ENCODE assay signal across 9 mouse cellular contexts in the genomic region with DNA sequence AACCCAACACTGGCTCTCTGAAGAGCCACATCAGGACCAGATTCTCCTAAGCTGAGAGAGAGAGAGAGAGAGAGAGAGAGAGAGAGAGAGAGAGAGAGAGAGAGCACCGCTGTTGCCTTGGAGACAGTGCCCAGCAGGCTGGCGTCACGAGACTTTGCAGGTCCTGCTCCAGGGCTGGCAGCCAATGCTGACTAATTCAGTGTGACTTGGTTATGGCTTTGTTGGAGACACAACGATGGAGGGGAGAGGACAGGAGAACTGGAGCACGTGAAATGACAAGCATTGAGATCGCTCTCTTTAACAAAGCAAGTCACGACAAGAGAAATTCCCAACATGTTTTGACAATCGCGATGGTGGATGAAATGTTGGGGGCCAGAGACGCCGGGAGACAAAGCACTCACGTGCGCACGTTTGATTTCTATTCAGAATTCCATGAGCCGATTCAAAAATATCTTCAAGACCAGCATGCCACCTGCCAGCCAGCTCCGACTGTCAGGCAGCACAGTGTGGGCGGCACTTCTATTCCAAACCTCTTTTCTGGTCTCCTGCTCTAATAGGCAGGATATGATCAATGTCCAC. TPM values are rescaled to one million over a fixed set of nuclear protein-coding genes. Genes with fewer than 3 reads are reported as not detected.
A peak's percentile ranks its signal among the peaks of the same experiment; 100 is the strongest.
DNase-seq lines count a peak whose midpoint lies in the region; ATAC-seq and TF ChIP-seq lines count a peak whose summit lies in the region.
"Had no signal": no experiment of that assay in that cellular context is flagged by ENCODE, and none has a peak within 500 bp of the region (broad histone marks: within the 10 kb centered on the region; RNA-seq: fewer than 3 reads in every experiment).

No protein-coding gene starts in this region.

- peak; percentile 61 for DNase-seq in gastrocnemius, postnatal 14 days
- no peak for DNase-seq in gastrocnemius, adult 8-10 months (ENCODE audit: low spot score in 2 of 2)
- peak; percentile 66 to 79 for DNase-seq in kidney, postnatal 25 days
- peak; percentile 68 for DNase-seq in lung, postnatal 0 days (ENCODE audit: low spot score)
- peak; percentile 91 to 93 for DNase-seq in right cerebral cortex, postnatal 10 days (ENCODE audit: low spot score in 2 of 2)

- H3K4me3 ChIP-seq in cortical plate, adult 2 months (ENCODE audit: insufficient read depth, low read length): peak overlapping the region; percentile 4; the same call in 1 of the 2 replicates
- H3K4me3 ChIP-seq in heart, embryonic 11.5 days (ENCODE audit: low read depth, low read length): no peak overlapping the region
- H3K4me3 ChIP-seq in lung, postnatal 0 days (ENCODE audit: low read depth, low read length): no peak overlapping the region
- H3K4me3 ChIP-seq: erythroblast, embryonic 14.5 days had no signal

- intact Hi-C loops in gastrocnemius, postnatal 14 days (cut with DNase I; ENCODE audit: low total_unique reads): loop anchor here (5.0 kb wide), 1 partner anchor 387 kb away; no protein-coding TSS in a partner anchor

- H3K9ac ChIP-seq in heart, embryonic 11.5 days (ENCODE audit: low read depth, low read length): no peak overlapping the region
- H3K9ac ChIP-seq in lung, postnatal 0 days (replicated peaks; ENCODE audit: low read depth): no peak overlapping the region

- peak overlapping the region; percentile 31 for H3K4me2 ChIP-seq in heart, embryonic 11.5 days
- peak overlapping the region; percentile 22 for H3K4me2 ChIP-seq in lung, postnatal 0 days (replicated peaks; ENCODE audit: low read depth, low read length)

- no peak for TF ChIP-seq POLR2A in cortical plate, adult 2 months (IDR thresholded peaks at IDR 0.05; ENCODE audit: extremely low read depth, insufficient read depth, low read length)

- 0 out of 2 replicates have a peak, but pooled peaks cover 8% of the 10 kb centered on the region for H3K4me1 ChIP-seq in cortical plate, adult 2 months (ENCODE audit: control insufficient read depth, insufficient read depth, low read length)
- H3K4me1 ChIP-seq in heart, embryonic 11.5 days (ENCODE audit: control insufficient read depth, insufficient read depth, low read length): peaks cover 35% of the 10 kb centered on the region
- H3K4me1 ChIP-seq in lung, postnatal 0 days (ENCODE audit: insufficient read depth, low read depth, low read length): no peaks in the 10 kb centered on the region

- TF ChIP-seq CTCF in cortical plate, adult 2 months (IDR thresholded peaks at IDR 0.05; ENCODE audit: extremely low read depth, insufficient read depth, low read length): no peak
- TF ChIP-seq CTCF in lung, postnatal 0 days (IDR thresholded peaks at IDR 0.05): no peak

- no peaks in the 10 kb centered on the region for H3K9me3 ChIP-seq in heart, embryonic 11.5 days (replicated peaks; ENCODE audit: control insufficient read depth, low read length)
- H3K9me3 ChIP-seq in lung, postnatal 0 days (ENCODE audit: low read length): no peaks in the 10 kb centered on the region

- 0 out of 2 replicates have a peak, but pooled peaks cover 3% of the 10 kb centered on the region for H3K27me3 ChIP-seq in heart, embryonic 11.5 days (ENCODE audit: control insufficient read depth, insufficient read depth, low read length)
- H3K27me3 ChIP-seq in lung, postnatal 0 days (replicated peaks; ENCODE audit: insufficient read depth, low read length): no peaks in the 10 kb centered on the region

- WGBS in heart, embryonic 11.5 days (ENCODE audit: insufficient replicate concordance): 38% methylated on average over 17 of the region's 17 CpGs
- 34% methylated on average over 17 of the region's 17 CpGs for whole genome bisulfite sequencing in lung, postnatal 0 days

- H3K36me3 ChIP-seq in heart, embryonic 11.5 days (ENCODE audit: control insufficient read depth, insufficient read depth, low read length): no peaks in the 10 kb centered on the region
- H3K36me3 ChIP-seq in lung, postnatal 0 days (ENCODE audit: insufficient read depth, low read length): no peaks in the 10 kb centered on the region

- H3K27ac ChIP-seq in cortical plate, adult 2 months (ENCODE audit: insufficient read depth, low read length): 0 out of 2 replicates have a peak overlapping the region, but pooled peaks have one; percentile 4
- peak overlapping the region; percentile 3; the same call in 1 of the 2 replicates for H3K27ac ChIP-seq in heart, embryonic 11.5 days (ENCODE audit: low read depth, low read length)
- H3K27ac ChIP-seq in lung, postnatal 0 days (ENCODE audit: low read length): peak overlapping the region; percentile 38; the same call in 1 of the 2 replicates

- ATAC-seq in heart, embryonic 11.5 days (replicated peaks; ENCODE audit: insufficient number of reproducible peaks, low FRiP score, low TSS enrichment): no peak
- peak; percentile 42; the same call in 1 of the 2 replicates for ATAC-seq in lung, postnatal 0 days
- ATAC-seq in megakaryocyte, adult 5-6 weeks (ENCODE audit: poor library complexity, severe bottlenecking): no peak

- no peak for TF ChIP-seq EP300 in lung, postnatal 0 days (IDR thresholded peaks at IDR 0.05)

RNA-seq across cellular contexts. Expression of gene Mis18a, which starts 17.4 kb away (rescaled TPM):
- 1 to 10 TPM; 1.9 to 2.7 TPM for total RNA-seq in gastrocnemius, postnatal 14 days (2021)
- total RNA-seq in gastrocnemius, adult 8-10 months (2022): 1 to 10 TPM in 1 of 4 experiments, under 1 TPM in 3; 0.59 to 1.2 (median 0.74) TPM
- polyA plus RNA-seq in cortical plate, adult 2 months (2012; rRNA removed): 12.0 and 13.1 TPM in 2 replicates
- polyA plus RNA-seq in heart, embryonic 11.5 days (2014; fragmentation: Nextera tagmentation; extraction: Ambion mirVana): 45.6 and 46.2 TPM in 2 replicates
- polyA plus RNA-seq in lung, postnatal 0 days (2015; fragmentation: Nextera tagmentation; extraction: Ambion mirVana): 25.7 and 27.7 TPM in 2 replicates
- total RNA-seq in megakaryocyte, adult 5-6 weeks (2015): 117 and 121 TPM in 2 replicates
- 68.6 and 70.6 TPM in 2 replicates for total RNA-seq in megakaryocyte, adult 5-6 weeks (2017)

RNA-seq across cellular contexts. Expression of gene Mrap, which starts 28.2 kb away (rescaled TPM):
- under 1 TPM; 0.22 to 0.64 TPM for total RNA-seq in gastrocnemius, postnatal 14 days (2021)
- total RNA-seq in gastrocnemius, adult 8-10 months (2022): 1 to 10 TPM in 2 of 4 experiments, under 1 TPM in 1, not detected in 1; 0.31 to 3.3 (median 1.2) TPM
- polyA plus RNA-seq in cortical plate, adult 2 months (2012; rRNA removed): 0.83 and 1.7 TPM in 2 replicates
- polyA plus RNA-seq in heart, embryonic 11.5 days (2014; fragmentation: Nextera tagmentation; extraction: Ambion mirVana): 31.3 and 36.3 TPM in 2 replicates
- polyA plus RNA-seq in lung, postnatal 0 days (2015; fragmentation: Nextera tagmentation; extraction: Ambion mirVana): 4.4 and 4.7 TPM in 2 replicates
- total RNA-seq in megakaryocyte, adult 5-6 weeks (2015): not detected in 2 replicates
- not detected in 2 replicates for total RNA-seq in megakaryocyte, adult 5-6 weeks (2017)

Comparison
In these comparisons a context has a peak if more than half of its experiments do, and no peak if none do; other contexts are left out.
1. DNase-seq: peak in gastrocnemius, postnatal 14 days (single experiment), kidney, postnatal 25 days (2 of 2), lung, postnatal 0 days (single experiment) and right cerebral cortex, postnatal 10 days (2 of 2); none in gastrocnemius, adult 8-10 months (0 of 2).
2. RNA of gene Mis18a, which starts 17.4 kb away (total RNA-seq): 68.6 to 121 TPM in megakaryocyte, adult 5-6 weeks; 1.9 to 2.7 TPM in gastrocnemius, postnatal 14 days and 0.59 to 1.2 TPM in gastrocnemius, adult 8-10 months; every median in the first group is over 10 times any median in the second.
3. Peak in every context shown above with its lines, with median percentiles within 50 percentile points of each other: H3K27ac ChIP-seq.